Mouse (Mus musculus) brain, embryonic 18.5 days (tissue): ENCODE data around the gene Svs1.
"Not testable (repeated sequence)": the region's sequence is repeated elsewhere in the genome, so short reads cannot be mapped to it uniquely, and the experiment has no call there.

Source experiments
- DNase-seq: peaks from one replicate; pipeline ENCODE4 v3.0.0-alpha.2; 2012; ENCODE audit warnings: low read depth, low spot score

Gene Svs1

GRCm38 (mm10) chr6:48986444-48986990 lies at the start of gene Svs1:
TSS of gene Svs1 (plus strand) at chr6:48986861.
- no peak for DNase-seq

- no peak for DNase-seq
Measured at GRCm38 (mm10) chr6:48949596-48949995, 37.1 kb upstream of the Svs1 start.

- DNase-seq: no peak
Measured at GRCm38 (mm10) chr6:48950676-48951075, 36.0 kb upstream of the Svs1 start.

DNA sequence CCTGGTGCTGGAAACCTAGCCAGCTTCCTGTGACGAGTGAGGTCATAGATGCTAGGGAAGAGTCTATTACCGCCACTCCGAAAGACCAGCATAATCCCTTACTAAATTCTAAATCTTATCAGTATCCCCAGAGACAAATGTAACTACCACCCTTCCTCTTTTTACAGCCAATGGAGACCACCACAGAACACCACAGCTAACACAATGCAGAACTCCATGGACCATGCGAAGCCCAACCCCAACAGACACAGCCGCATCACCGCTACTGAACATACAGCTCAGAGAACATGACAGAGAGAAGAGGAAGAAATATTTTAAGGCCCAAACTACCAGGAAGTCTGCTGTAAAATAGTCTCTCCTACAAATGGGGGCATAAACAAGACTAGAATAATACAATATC lies 35.0 kb upstream of the Svs1 start:
- no peak for DNase-seq

- no peak for DNase-seq
Measured at GRCm38 (mm10) chr6:48953220-48953619, 33.4 kb upstream of the Svs1 start.

DNA sequence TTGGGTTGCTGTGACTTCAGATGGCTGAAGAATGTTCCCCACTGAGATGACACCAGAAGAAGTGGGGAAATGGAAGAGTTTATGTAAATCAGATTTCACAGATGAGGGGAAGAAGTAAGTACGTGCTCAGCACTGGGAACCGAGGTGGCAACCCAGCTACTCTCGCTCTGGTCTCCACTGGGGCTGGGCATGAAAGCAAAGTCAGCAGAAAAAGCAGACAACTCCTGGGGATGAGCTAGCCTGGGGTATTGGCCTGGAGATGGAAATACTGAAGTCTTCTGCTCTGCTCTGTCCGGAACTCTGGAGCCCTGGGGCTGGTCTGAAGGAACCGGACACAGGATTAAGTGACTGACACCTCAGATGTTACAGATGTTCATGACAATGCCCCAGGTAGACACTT lies 32.5 kb upstream of the Svs1 start:
- no peak for DNase-seq

DNA sequence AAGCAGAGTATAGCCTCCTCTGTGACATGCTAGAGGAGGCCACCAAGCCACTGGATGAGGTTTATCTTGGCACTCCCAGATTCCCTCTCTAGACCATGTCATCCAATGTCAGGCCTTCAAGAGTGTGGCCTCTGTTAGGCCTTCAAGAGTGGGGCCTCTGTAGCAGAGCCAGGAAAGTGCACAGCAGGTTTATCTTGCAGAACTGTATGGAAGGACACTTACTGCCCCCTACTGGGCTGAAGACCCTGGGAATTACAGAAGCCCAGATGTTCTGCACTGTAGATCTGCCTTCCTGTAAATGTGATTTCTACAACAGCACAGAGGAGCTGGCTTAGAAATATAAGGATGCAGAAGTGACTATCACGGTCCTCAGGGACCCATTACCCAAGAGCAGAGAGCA lies 31.7 kb upstream of the Svs1 start:
- DNase-seq: peak; percentile 2

DNA sequence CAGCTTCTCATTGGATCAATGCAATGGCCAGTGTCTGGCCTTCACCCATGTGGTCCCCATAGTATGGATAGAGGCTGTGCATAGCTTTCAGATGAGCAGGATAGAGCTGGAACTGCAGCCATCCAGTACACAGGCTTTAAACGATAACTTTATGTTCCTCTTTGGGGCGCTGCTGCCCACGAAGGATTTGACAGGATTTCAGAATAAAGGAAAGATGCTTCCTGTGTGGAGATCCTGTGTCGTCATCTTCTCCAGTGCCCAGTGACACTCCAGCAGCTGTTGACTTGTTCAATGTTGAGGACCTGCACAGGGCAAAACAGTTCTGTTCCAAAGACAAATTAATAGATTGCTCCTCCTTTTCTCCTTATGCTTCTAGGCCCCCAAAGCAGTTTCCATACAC lies 29.9 kb upstream of the Svs1 start:
- no peak for DNase-seq

DNA sequence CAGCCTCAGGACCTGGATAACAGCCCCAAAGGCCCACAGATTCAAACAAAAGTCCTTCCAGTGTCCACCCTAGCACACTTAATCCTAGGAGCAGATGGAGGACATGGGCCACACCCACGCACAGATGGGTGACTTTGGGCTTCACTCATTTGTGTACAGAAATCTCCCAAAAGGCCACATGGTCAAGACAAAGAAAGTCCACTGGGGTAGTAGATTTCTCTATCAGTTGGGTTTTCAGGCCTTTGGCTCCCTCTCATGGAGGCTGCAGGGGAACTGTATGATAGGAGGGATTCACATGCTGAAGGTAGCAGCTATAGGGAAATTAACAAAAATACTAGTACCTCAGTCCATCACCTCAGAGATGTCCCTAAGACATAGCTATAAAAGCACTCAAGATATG lies 28.6 kb upstream of the Svs1 start:
- peak; percentile 8 for DNase-seq

- not testable (repeated sequence) for DNase-seq
Measured at GRCm38 (mm10) chr6:48959151-48959550, 27.5 kb upstream of the Svs1 start.

GRCm38 (mm10) chr6:48966696-48967095 lies 20.0 kb upstream of the Svs1 start:
- not testable (repeated sequence) for DNase-seq

DNA sequence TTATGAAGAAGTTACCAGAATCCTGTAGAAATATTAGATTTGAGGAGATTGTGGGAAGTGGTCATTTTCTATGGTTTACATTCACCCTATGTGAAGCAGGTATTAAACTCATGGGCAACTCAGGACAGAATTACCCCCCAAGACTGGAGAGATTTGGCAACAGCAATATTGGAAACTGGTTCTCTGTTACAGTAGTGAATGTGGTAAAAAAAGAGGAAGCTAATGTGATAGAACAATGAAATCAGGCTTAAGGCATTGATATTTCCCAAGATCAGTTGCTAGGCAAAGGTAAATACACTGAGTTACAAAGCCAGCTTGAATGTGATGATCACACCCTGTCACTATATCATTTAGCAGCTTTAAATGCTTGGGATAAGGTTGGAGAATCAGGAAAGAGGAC lies 18.8 kb upstream of the Svs1 start:
- DNase-seq: no peak

DNA sequence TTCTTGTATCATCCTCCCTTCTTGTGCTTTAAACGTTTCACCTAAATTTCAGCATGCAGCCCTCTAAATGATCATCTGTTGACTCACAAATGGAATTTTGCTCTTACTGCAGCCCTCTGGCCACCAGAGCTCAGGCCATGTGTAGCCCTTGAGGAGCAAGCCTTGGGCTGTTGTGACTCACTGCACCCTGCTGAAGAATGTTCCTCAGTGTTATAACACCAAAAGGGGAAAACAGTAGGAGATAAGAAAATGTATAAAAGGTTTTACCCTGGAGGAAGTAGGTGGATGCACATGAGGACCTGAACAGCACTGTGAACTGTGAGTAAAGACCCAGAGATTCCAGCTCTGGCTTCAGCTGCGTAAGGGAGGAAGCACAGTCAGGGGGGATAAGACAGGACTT lies 12.0 kb upstream of the Svs1 start, which contains the start of gene Doxl2:
Gene Doxl2 (plus strand): TSS at position 301 of the 400 bp plus-strand sequence.
- no peak for DNase-seq

DNA sequence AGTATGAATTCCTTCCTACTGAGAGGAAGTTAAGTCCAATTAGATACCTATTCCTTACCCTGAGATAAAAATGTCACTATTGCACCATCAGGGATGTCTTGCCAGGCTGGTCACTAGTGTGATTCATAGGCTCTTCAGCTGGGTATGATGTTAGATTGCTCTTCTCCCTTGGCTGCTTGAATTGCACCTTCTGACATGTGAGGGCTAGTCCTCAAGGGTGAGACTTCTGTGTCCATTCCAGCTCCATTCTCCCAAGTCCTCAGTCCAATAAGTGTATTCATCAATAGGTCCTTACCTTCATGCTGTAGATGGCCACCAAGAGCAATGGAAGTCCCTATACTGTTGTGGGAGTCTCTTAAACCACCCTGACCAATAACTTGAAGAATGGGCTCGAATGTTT lies 7.0 kb upstream of the Svs1 start:
- DNase-seq: no peak

GRCm38 (mm10) chr6:48982305-48982704 lies 4.4 kb upstream of the Svs1 start:
- DNase-seq: no peak

GRCm38 (mm10) chr6:48989971-48990370 lies 3.3 kb downstream of the Svs1 start:
- no peak for DNase-seq

DNA sequence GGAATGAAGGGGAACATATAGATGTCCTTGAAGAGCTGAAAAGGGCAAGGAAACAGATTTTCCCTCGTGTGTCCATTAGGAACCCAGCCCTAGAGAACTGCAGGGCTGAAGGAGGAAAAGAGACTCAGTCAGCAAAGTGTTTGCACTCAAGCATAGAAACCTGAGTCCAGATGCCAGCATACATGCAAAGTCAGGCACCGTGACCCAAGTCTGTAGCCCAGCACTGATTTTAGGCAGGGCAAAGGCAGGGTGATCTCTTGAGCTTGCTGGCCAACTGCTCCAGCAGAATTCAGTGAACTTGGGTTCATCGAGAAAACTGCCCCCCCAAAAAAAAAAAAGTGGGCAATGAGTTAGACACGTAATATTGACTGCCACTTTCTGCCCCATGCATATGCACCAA lies 5.3 kb downstream of the Svs1 start:
- no peak for DNase-seq

DNA sequence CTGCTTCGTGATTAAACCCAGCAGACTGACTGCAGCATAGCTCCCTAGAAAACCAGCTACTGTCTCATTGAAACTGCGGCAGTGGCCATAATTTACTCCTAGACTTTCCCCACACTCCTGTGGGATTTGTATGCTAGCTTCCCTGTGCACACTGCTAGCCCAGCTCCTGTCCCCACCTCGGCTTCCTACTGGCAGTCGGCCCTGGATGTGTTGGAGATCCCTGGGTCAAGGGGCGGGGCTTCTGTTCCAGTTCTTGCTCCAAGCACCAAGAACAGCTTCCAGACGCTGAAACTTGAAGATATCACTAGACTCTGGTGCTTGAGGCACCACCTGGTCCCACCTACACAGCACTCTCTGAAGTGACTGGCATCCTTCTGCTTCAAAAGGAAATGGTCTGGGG lies 11.5 kb downstream of the Svs1 start:
- DNase-seq: no peak

GRCm38 (mm10) chr6:48998796-48999195 lies 12.1 kb downstream of the Svs1 start:
- no peak for DNase-seq

- no peak for DNase-seq
Measured at GRCm38 (mm10) chr6:49003381-49003780, 16.7 kb downstream of the Svs1 start.

DNA sequence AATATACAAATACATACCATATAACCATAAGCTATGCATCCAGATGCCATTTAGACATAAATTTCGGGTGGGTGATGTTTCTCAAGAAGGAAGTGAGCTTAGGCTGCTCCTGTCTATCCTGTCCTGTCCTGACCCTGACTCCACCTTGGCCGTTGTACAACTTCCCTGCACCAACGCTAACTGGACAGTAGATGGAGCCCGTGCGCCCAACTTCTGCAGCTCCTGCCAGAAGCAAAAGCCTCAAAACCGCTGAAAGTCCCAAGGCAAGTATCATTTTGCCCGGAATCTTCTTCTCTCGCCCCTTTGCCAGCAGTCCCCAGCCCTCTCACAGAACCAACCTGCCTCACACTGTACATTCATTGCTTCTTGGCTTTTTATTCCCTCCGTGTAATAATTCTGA lies 21.3 kb downstream of the Svs1 start:
- DNase-seq: peak; percentile 16

DNA sequence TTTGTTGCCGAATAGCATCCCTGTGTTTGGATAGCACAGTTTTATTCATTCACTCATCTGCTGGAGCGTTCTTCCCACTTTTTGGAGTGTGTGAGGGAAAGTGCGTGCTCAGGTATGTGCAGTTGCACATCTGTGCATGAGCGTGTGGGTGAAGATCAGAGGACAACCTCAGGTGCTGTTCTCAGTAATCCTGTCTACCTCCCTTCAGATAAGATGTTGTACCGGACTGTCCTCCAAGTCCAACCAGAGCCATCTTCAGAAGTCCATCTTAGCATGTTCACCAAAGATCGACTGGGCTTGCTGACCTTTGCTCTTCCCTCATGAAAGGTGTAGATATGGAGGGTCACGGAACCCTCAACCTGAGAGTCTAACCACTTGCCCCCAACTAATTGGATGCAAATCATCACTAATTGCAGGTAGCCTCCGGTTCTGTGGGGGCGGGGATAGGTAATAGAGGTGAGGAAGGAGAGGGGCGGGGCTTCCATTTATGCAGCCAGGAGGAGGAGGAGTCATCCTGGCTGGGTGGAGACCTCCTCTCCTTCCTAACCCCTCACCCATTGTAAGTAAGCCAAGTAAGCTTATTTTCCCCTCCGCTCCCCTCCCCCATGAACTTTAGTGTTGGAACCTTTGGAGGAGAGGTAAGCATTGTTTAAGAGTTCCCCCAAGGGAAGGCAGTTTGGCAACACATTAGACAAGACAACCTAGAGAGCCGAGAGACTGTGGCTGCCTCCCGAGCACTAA lies 21.9 kb downstream of the Svs1 start:
- DNase-seq: no peak

DNA sequence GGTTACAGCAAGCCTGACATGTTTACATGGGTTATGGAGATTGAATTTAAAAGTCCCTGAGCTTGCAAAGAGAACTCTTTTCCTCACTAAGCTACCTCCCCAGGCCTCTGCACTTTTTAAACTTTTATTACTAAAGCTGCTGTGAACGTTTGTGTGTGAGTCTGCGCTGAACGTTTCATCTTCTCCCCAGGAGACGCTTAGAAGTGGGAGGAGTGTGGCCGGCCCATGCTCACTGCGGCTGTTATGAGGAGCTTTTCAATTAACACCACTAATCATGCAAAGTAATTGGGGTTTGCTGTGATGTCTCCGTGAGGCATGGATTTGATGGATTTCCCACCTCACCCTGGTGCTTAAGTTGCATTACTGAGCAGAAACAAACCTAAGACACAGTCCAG lies 22.5 kb downstream of the Svs1 start:
- no peak for DNase-seq

GRCm38 (mm10) chr6:49009665-49010064 lies 23.0 kb downstream of the Svs1 start:
- no peak for DNase-seq
